ENCODE assay signal across 21 mouse cellular contexts in genomic region chr7:140007781-140008180, GRCm38 (mm10). TPM values are rescaled to one million over a fixed set of nuclear protein-coding genes. Genes with fewer than 3 reads are reported as not detected.
DNase-seq lines count a peak whose midpoint lies in the region.
"Had no signal": no experiment of that assay in that cellular context is flagged by ENCODE, and none has a peak within 500 bp of the region (broad histone marks: within the 10 kb centered on the region; RNA-seq: fewer than 3 reads in every experiment).

No protein-coding gene starts in this region.

- peak; percentile 64 for DNase-seq in heart, adult 11 months
- no peak for DNase-seq in heart, adult 18-20 months
- DNase-seq in right cerebral cortex, postnatal 10 days (ENCODE audit: low spot score in 2 of 2) = peak; percentile 14 to 15
- no peak for DNase-seq in right cerebral cortex, postnatal 4 days
- DNase-seq in testis, postnatal 10 days (ENCODE audit: low spot score) = peak; percentile 33
- no peak for DNase-seq in testis, postnatal 14 days (ENCODE audit: low spot score)
- peak; percentile 13 to 52 for DNase-seq in urinary bladder, postnatal 4 days (ENCODE audit: low spot score in 2 of 2)
- no peak for DNase-seq in urinary bladder, postnatal 14 days (ENCODE audit: low spot score)
- DNase-seq: adrenal gland, adult 2 months; adrenal gland, postnatal 10 days; adrenal gland, postnatal 25 days; cerebellum, adult 11 months; cerebellum, adult 18-20 months; cerebellum, adult 8-10 months; cerebellum, adult 9-11 months; cerebellum, postnatal 14 days; cerebellum, postnatal 36 days; embryo, embryonic 11 days had no signal

RNA-seq across cellular contexts. Expression of gene Adam8, which starts 15.4 kb away (rescaled TPM):
- 1 to 10 TPM in 1 of 2 experiments, under 1 TPM in 1; 0.37 to 2.1 TPM for total RNA-seq in heart, adult 18-20 months (2021)

RNA-seq across cellular contexts. Expression of gene Zfp511, which starts 28.4 kb away (rescaled TPM):
- 1 to 10 TPM; 7.5 to 8.4 TPM for total RNA-seq in heart, adult 18-20 months (2021)

RNA-seq across cellular contexts. Expression of gene Tubgcp2, which starts 28.7 kb away (rescaled TPM):
- 10 to 100 TPM; 31.9 to 35.4 TPM for total RNA-seq in heart, adult 18-20 months (2021)

RNA-seq across cellular contexts. Expression of gene 6430531B16Rik, which starts 29.2 kb away (rescaled TPM):
- total RNA-seq in heart, adult 18-20 months (2021) = not detected
- total RNA-seq: adrenal gland, adult 2 months; common myeloid progenitor, adult 5-6 weeks; MEL had no signal

RNA-seq across cellular contexts. Expression of gene Msx3, which starts 41.1 kb away (rescaled TPM):
- not detected for total RNA-seq in heart, adult 18-20 months (2021)
- total RNA-seq: adrenal gland, adult 2 months; adrenal gland, postnatal 10 days; adrenal gland, postnatal 25 days; adrenal gland, postnatal 4 days; common myeloid progenitor, adult 5-6 weeks; MEL had no signal

Comparison
In these comparisons a context has a peak if more than half of its experiments do, and no peak if none do; other contexts are left out.
1. DNase-seq: peak in heart, adult 11 months (single experiment), right cerebral cortex, postnatal 10 days (2 of 2), testis, postnatal 10 days (single experiment) and urinary bladder, postnatal 4 days (2 of 2); none in heart, adult 18-20 months (0 of 2), right cerebral cortex, postnatal 4 days (single experiment), testis, postnatal 14 days (single experiment) and urinary bladder, postnatal 14 days (single experiment).